Mouse (Mus musculus): ENCODE results near the gene Grid1.

- TF ChIP-seq CTCF (IDR thresholded peaks at IDR 0.05; ENCODE audit: low read depth, low read length) (no peak), POLR2A (IDR thresholded peaks at IDR 0.05; ENCODE audit: insufficient read depth, low read length) (no peak)
Observed at GRCm38 (mm10) chr14:34811490-34811808, 8.5 kb upstream of the Grid1 start.
